Mouse (Mus musculus): ENCODE data around the gene Grm3.

GRCm38 (mm10) chr5:9663416-9663815 lies 61.6 kb downstream of the Grm3 start:
- TF ChIP-seq CTCF (IDR thresholded peaks at IDR 0.05; ENCODE audit: low read depth, low read length) (no peak), POLR2A (IDR thresholded peaks at IDR 0.05; ENCODE audit: borderline replicate concordance, low read depth, low read length) (no peak)

Measured in bone marrow macrophage, adult 2 months (primary cell).